Mouse (Mus musculus) hematopoietic stem cell, adult 5-6 weeks (primary cell): ENCODE measurements around the gene Ppp1r3e. TPM values are rescaled to one million over a fixed set of nuclear protein-coding genes. Genes with fewer than 3 reads are reported as not detected.

ENCODE experiments used
- ATAC-seq, 2 experiments: fragments of 125-278 bp in 1 of 2; replicated peaks in 1 of 2; 2 replicates each; pipeline ENCODE4 v1.8.0; 2016 to 2017; ENCODE audit warnings: inconsistent platforms in 2 of 2, mild to moderate bottlenecking in 2 of 2, moderate number of reproducible peaks in 2 of 2, low read depth in 1 of 2, moderate TSS enrichment in 1 of 2; ENCODE audit not compliant: low FRiP score in 2 of 2, poor library complexity in 2 of 2, severe bottlenecking in 2 of 2, insufficient read depth in 1 of 2, low TSS enrichment in 1 of 2
- total RNA-seq: library from RNA; stranded (forward); fragments of 172-1452, 232-1000 nt; gene quantifications from 2 replicates; pipeline ENCODE4 v1.2.3, GENCODE M21; 2017

Ppp1r3e gene
- total RNA-seq: 2.6 and 3.6 TPM in 2 replicates

GRCm38 (mm10) chr14:54877048-54877715, at the start of gene Ppp1r3e:
Gene Ppp1r3e (minus strand): TSS chr14:54877550.
- peak; percentile 52 to 75 for ATAC-seq

DNA sequence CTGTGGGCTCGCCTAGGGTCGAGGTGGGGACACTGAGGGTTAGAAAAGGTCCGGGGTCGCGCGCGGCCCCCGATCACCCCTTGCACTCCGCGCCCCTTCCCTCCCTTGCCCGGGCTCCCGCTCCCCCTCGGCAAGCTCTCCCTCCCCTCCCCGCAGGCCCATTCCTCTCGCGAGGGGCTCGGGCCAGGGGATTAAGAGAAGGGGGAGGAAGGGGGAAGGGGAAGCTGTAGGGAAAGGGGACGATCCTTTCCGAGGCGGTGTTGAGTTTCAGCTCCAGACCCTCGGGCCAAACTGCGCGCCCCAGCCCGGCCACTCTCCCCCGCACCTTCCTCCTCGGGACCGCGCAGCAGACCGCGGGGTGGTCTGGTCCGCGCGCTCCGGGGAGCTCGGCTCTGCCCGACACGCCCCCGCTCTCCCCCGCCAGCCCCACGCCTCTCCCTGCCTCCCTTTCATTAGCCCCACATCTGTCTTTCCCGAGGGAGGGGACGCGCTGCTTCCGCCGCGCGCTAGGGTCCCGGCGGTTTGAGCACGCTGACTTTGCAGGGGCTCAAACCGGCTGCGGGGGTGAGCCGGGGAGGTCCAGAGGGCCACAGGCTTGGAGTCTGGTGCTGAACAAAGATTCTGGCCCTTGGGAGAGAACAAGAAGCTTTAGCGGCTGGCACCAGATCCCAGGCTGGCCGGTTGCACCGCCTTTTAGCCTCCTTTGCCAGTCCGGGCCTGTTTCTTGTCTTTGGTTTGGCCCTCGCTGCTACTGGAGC, 49.2 kb upstream of the Ppp1r3e start:
- ATAC-seq: no peak

GRCm38 (mm10) chr14:54925349-54926342, 48.3 kb upstream of the Ppp1r3e start, which contains the start of gene Efs:
Gene Efs (minus strand): TSS chr14:54926126.
- peak; percentile 44 to 63; a peak in 3 of 4 replicates for ATAC-seq

- ATAC-seq: no peak
Observed at GRCm38 (mm10) chr14:54924641-54925348, 47.4 kb upstream of the Ppp1r3e start.

GRCm38 (mm10) chr14:54920076-54920685, 42.8 kb upstream of the Ppp1r3e start:
- no peak for ATAC-seq

GRCm38 (mm10) chr14:54913343-54913742, 36.0 kb upstream of the Ppp1r3e start:
- no peak for ATAC-seq

DNA sequence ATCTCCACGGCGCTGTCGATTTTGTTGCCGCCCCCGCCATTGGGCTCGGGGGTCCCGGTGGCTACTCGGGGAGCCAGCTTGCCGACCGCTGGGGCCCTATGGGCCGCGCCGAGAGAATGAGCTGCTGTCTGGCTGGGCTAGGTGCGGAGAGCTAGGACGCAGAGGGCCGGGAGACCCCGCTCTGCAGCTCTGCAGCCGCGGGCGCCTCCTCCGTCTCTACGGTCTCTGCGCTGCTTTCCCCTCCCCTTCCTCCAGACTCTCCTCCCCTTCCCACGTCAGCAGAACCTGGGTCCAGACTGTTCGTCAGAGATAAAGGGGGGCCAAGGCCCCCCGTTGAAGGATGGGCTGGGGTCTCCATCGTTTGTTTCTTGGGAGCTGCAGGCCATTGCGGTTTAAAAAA, 35.5 kb upstream of the Ppp1r3e start, which contains the start of gene Slc22a17:
Slc22a17 (minus strand) TSS at position 247 of the 400 bp plus-strand sequence.
- ATAC-seq: peak; percentile 76 to 89

- no peak for ATAC-seq
Observed at GRCm38 (mm10) chr14:54912109-54912850, 34.9 kb upstream of the Ppp1r3e start.

DNA sequence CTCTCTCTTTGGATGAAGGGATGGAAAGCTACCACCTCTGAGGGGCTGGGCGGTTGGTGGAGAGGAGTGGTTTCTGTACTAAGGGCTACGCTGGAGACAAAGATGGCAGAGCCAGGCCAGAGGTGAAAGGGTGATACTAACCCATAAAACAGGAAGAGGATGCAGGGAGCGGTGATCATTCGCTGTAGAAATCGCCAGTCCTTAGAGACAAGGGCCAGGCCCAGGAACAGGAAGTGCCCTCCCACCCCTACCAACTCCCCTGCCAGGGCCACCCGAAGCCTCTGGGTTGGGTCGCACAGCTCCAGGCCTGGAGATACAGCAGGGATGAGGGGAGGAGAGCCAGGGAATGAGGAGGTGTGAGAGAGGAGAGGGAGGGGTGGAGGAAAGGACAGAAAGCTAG, 31.3 kb upstream of the Ppp1r3e start:
- ATAC-seq: no peak

DNA sequence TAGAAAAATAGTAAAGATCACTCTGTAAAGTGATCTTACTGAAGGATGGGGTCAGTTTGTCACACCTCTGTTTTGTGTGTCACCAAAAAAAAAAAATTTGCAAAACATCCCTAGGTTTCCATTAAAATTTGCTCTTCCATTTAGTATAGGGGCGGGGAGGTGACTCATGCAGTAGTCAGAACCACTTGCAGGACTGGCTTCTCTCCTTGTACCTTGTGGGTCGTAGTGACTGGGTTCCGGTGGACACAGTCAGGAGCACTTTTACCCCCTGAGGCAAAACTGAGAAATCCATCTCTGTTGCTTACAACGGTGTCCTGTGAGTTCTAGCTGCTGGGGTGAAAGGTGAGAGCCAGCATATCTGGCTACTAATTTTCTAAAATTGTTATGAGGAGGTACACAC, 26.3 kb upstream of the Ppp1r3e start:
- no peak for ATAC-seq

- ATAC-seq: peak; percentile 70 to 77
Observed at GRCm38 (mm10) chr14:54900383-54900782, 23.0 kb upstream of the Ppp1r3e start.

GRCm38 (mm10) chr14:54897445-54897844, 20.1 kb upstream of the Ppp1r3e start:
- ATAC-seq: no peak

- ATAC-seq: peak in 1 of 2 experiments; percentile 11; a peak in 1 of 4 replicates
Observed at GRCm38 (mm10) chr14:54894296-54895151, 17.2 kb upstream of the Ppp1r3e start.

- peak; percentile 98 to 99 for ATAC-seq
Observed at GRCm38 (mm10) chr14:54893651-54894181, 16.4 kb upstream of the Ppp1r3e start.

DNA sequence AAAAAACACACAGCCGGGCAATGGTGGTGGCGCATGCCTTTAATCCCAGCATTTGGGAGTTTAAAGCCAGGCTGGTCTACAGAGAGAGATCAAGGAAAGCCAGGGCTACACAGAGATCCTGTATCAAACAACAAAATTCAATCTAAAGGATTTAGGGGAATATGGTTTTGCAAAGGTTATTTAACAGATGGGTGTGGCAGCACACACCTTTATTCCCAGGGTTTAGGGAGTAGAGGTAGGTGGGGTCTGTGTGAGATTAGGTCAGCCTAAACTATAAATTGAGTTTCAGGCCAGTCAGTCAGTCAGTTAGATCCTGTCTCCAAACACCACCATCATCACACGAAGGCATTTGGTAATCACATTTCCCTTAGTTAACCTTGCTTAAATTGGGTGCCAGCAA, 14.8 kb upstream of the Ppp1r3e start, which contains the start of gene Pabpn1:
Pabpn1 (plus strand) TSS at position 301 of the 400 bp plus-strand sequence.
- no peak for ATAC-seq
